Mouse (Mus musculus) small intestine, adult 2 months (tissue): Measurements from ENCODE around the gene Zmynd8.

Experiments used
- CTCF ChIP-seq: fragments of 200-500 bp; IDR thresholded peaks from 2 replicates; pipeline ENCODE4 v1.5.1; 2012; ENCODE audit warnings: low read depth, mild to moderate bottlenecking, control low read depth, inconsistent platforms, low read length, moderate library complexity, mixed read lengths; ENCODE audit not compliant: insufficient replicate concordance, insufficient read length; ENCODE audit errors: extremely low read depth
- POLR2A ChIP-seq: fragments of 200-500 bp; IDR thresholded peaks from 2 replicates; pipeline ENCODE4 v1.6.1; 2012; ENCODE audit warnings: low read depth, mild to moderate bottlenecking, control low read depth, inconsistent platforms, low read length, moderate library complexity

- no peak for TF ChIP-seq CTCF
- no peak for TF ChIP-seq POLR2A
These were observed 10.9 kb upstream of the Zmynd8 start for GRCm38 (mm10) chr2:165909731-165910130.
